Mouse (Mus musculus): ENCODE measurements around the gene Myo19. TPM values are rescaled to one million over a fixed set of nuclear protein-coding genes. Genes with fewer than 3 reads are reported as not detected.

Gene Myo19
- total RNA-seq (2023; ENCODE audit: inconsistent age): 10.7 to 17.4 TPM (median 15.5 TPM) in 4 replicates

DNA sequence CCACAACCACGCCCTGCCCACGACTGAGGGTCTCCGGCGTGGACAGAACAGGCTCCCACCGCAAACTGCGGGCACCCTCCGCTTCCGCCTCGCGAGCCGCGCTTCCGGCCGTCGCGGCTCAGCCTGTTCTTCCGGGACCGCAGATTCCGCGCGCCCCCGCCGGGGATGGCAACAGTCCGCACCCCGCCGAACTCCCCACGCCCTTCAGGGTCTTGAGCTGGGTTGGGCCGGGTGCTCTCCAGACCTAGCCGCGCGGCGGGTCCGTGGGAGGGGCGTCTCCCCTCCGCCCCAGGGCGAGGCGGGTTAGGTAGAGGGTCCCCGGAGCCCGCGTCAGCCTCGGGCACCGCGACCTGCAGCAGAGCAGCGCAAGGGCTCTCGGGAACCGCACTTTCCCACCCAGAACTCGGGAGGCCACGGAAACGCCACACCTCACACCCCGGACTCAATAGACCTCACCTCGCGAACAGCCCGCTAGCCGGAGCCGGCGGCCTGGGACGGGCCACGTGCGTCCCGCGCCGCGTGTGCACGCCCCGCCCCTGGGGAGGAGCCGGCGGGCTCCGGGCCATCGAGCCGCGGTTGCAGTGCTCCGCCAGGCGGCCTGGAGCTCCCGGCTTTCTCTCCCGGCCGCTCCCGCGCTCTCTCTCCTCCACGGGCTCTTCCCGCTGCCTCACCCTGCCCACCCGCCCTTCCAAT lies at the start of gene Myo19, which contains the start of gene Pigw:
Gene Myo19, plus strand, starts transcription at position 377 of the 693 bp plus-strand sequence.
Gene Pigw, minus strand, starts transcription at position 514 of the 693 bp plus-strand sequence.

GRCm38 (mm10) chr11:84870337-84871043 lies 9.5 kb upstream of the Myo19 start, which contains the start of gene Ggnbp2:
Gene Ggnbp2 (minus strand): TSS chr11:84870817.

GRCm38 (mm10) chr11:84916053-84916702 lies 36.2 kb downstream of the Myo19 start, which contains the start of gene Znhit3:
Gene Znhit3 (minus strand): TSS chr11:84916366.

DNA sequence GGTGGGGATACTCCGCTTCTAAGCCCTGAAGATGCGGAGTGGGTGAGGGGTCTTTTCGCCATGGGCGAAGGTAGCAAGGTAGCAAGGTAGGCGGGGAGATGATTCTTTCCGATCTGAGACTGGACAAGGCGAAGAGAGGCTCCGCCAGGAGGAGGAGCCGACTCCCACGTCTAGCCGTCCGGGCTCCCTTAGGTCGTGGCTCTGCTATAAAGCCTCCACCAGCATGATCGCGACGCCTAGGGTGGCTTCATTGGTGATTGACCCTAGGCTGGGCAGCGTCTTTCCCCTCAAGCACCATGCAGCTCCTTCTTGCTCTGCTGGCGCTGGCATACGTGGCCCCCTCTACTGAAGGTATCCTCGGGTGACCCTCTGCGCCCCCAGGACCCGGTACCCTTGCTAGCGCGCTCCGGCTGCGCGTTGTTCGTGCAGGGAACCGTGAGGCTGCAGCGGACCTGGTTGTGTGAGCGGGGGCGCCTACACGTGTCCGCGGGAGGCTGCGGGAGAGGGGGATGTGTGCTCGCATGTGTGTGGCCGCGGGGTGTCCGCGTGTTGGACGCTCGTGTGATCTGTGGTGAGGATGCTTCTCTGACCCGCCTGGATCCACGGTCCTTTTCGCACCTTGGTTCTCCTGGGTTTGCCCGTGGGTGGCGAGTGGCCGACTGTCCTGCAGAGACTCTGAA lies 77.8 kb downstream of the Myo19 start, which contains the start of gene Car4:
Gene Car4, plus strand, starts transcription at position 196 of the 680 bp plus-strand sequence.

Other genes with a start within 250 kb of the Myo19 start
- 19.7 to 26.3 TPM (median 22.6 TPM) in 4 replicates for gene Mrm1, start 60.6 kb upstream of the Myo19 start, total RNA-seq (2023; ENCODE audit: inconsistent age)
- 17.0 to 20.4 TPM (median 19.3 TPM) in 4 replicates for gene Dhrs11, start 51.2 kb upstream of the Myo19 start, total RNA-seq (2023; ENCODE audit: inconsistent age)
- gene Ggnbp2, start 9.3 kb upstream of the Myo19 start, total RNA-seq (2023; ENCODE audit: inconsistent age): 145 to 170 TPM (median 156 TPM) in 4 replicates
- gene Pigw, start 137 bp downstream of the Myo19 start, total RNA-seq (2023; ENCODE audit: inconsistent age): 4.7 to 7.3 TPM (median 6.4 TPM) in 4 replicates
- 30.0 to 41.5 TPM (median 37.6 TPM) in 4 replicates for gene Znhit3, start 36.2 kb downstream of the Myo19 start, total RNA-seq (2023; ENCODE audit: inconsistent age)
- gene Car4, start 77.6 kb downstream of the Myo19 start, total RNA-seq (2023; ENCODE audit: inconsistent age): not detected in 4 replicates